ENCODE assay signal across 8 mouse cellular contexts in genomic region chr9:103146703-103147102, GRCm38 (mm10). TPM values are rescaled to one million over a fixed set of nuclear protein-coding genes. Genes with fewer than 3 reads are reported as not detected.
DNase-seq lines count a peak whose midpoint lies in the region; ATAC-seq and TF ChIP-seq lines count a peak whose summit lies in the region.

No protein-coding gene starts in this region.

- 0 out of 2 replicates have a peak, but pooled peaks have one; percentile 24 for ATAC-seq in kidney, embryonic 14.5 days (ENCODE audit: low FRiP score, low TSS enrichment)
- ATAC-seq in forebrain, postnatal 0 days: peak; percentile 85
- ATAC-seq in CD4-positive, CD25-positive, alpha-beta regulatory T cell, adult 4 months: no peak

- H3K36me3 ChIP-seq in kidney, embryonic 14.5 days (ENCODE audit: control insufficient read depth, insufficient read depth, low read length): no peaks in the 10 kb centered on the region
- peaks cover 13% of the 10 kb centered on the region for H3K36me3 ChIP-seq in forebrain, postnatal 0 days (ENCODE audit: insufficient read depth)
- peaks cover 12% of the 10 kb centered on the region for H3K36me3 ChIP-seq in midbrain, embryonic 10.5 days

- no peak for DNase-seq in kidney, postnatal 25 days
- DNase-seq in ES-CJ7 (ENCODE audit: low read depth, low spot score): peak; percentile 85
- DNase-seq in forebrain, postnatal 0 days: no peak
- DNase-seq in midbrain, embryonic 10.5 days (ENCODE audit: low spot score): peak; percentile 26
- no peak for DNase-seq in gastrocnemius, postnatal 4 days (ENCODE audit: low spot score in 2 of 2)
- no peak for DNase-seq in testis, postnatal 10 days (ENCODE audit: low spot score)

- H3K4me1 ChIP-seq in kidney, embryonic 14.5 days (ENCODE audit: control insufficient read depth, insufficient read depth, low read length): no peaks in the 10 kb centered on the region
- H3K4me1 ChIP-seq in forebrain, postnatal 0 days (ENCODE audit: insufficient read depth): peaks cover 9% of the 10 kb centered on the region
- H3K4me1 ChIP-seq in midbrain, embryonic 10.5 days: peaks cover 39% of the 10 kb centered on the region

- no peak overlapping the region for H3K27ac ChIP-seq in kidney, embryonic 14.5 days (ENCODE audit: low read depth, low read length)
- H3K27ac ChIP-seq in forebrain, postnatal 0 days (ENCODE audit: low read depth, low read length): peak overlapping the region; percentile 66
- peak overlapping the region; percentile 43; the same call in 1 of the 2 replicates for H3K27ac ChIP-seq in midbrain, embryonic 10.5 days (replicated peaks)

- no peaks in the 10 kb centered on the region for H3K9me3 ChIP-seq in kidney, embryonic 14.5 days (ENCODE audit: control insufficient read depth, low read length)
- H3K9me3 ChIP-seq in forebrain, postnatal 0 days (ENCODE audit: low read length): no peaks in the 10 kb centered on the region
- H3K9me3 ChIP-seq in midbrain, embryonic 10.5 days (replicated peaks): no peaks in the 10 kb centered on the region

- no peak overlapping the region for H3K4me3 ChIP-seq in kidney, embryonic 14.5 days (ENCODE audit: low read length)
- no peak overlapping the region for H3K4me3 ChIP-seq in forebrain, postnatal 0 days (ENCODE audit: low read depth, low read length)
- H3K4me3 ChIP-seq in midbrain, embryonic 10.5 days: no peak overlapping the region

- TF ChIP-seq CTCF in forebrain, postnatal 0 days (IDR thresholded peaks at IDR 0.05; ENCODE audit: low read depth): no peak

- WGBS in kidney, embryonic 14.5 days: 35% methylated on average over 9 of the region's 9 CpGs
- 11% methylated on average over 9 of the region's 9 CpGs for WGBS in forebrain, postnatal 0 days
- WGBS in midbrain, embryonic 10.5 days: 48% methylated on average over 9 of the region's 9 CpGs

- no peak overlapping the region for H3K4me2 ChIP-seq in kidney, embryonic 14.5 days (replicated peaks; ENCODE audit: low read depth, low read length)
- peak overlapping the region; percentile 30 for H3K4me2 ChIP-seq in forebrain, postnatal 0 days (ENCODE audit: low read depth)

- H3K27me3 ChIP-seq in kidney, embryonic 14.5 days (ENCODE audit: control insufficient read depth, insufficient read depth, low read length): no peaks in the 10 kb centered on the region
- no peaks in the 10 kb centered on the region for H3K27me3 ChIP-seq in forebrain, postnatal 0 days (ENCODE audit: insufficient read depth, low read length)
- no peaks in the 10 kb centered on the region for H3K27me3 ChIP-seq in midbrain, embryonic 10.5 days (ENCODE audit: low read depth, poor library complexity, severe bottlenecking)

- no peak overlapping the region for H3K9ac ChIP-seq in kidney, embryonic 14.5 days (ENCODE audit: low read depth, low read length)
- 0 out of 2 replicates have a peak overlapping the region, but pooled peaks have one; percentile 15 for H3K9ac ChIP-seq in forebrain, postnatal 0 days

RNA-seq across cellular contexts. Expression of gene Rab6b, which starts 35.1 kb away (rescaled TPM):
- polyA plus RNA-seq in kidney, embryonic 14.5 days (2014; fragmentation: Nextera tagmentation; extraction: Ambion mirVana): 3.1 and 3.5 TPM in 2 replicates
- total RNA-seq in forebrain, postnatal 0 days (2014; rRNA removed): 120 and 145 TPM in 2 replicates
- polyA plus RNA-seq in forebrain, postnatal 0 days (2015; fragmentation: Nextera tagmentation; extraction: Ambion mirVana): 81.0 and 133 TPM in 2 replicates
- 12.3 and 19.9 TPM in 2 replicates for polyA plus RNA-seq in midbrain, embryonic 10.5 days (2016; fragmentation: Nextera tagmentation; extraction: Ambion mirVana)
- total RNA-seq in gastrocnemius, postnatal 4 days (2021): 1 to 10 TPM; 1.7 to 2.6 TPM
- polyA plus RNA-seq in CD4-positive, CD25-positive, alpha-beta regulatory T cell, adult 4 months (2017; shearing (Covaris generic)): 10 to 100 TPM in 1 of 2 experiments, 1 to 10 TPM in 1; 9.8 to 13.3 TPM

RNA-seq across cellular contexts. Expression of gene Srprb, which starts 55.2 kb away (rescaled TPM):
- 48.0 and 63.6 TPM in 2 replicates for polyA plus RNA-seq in kidney, embryonic 14.5 days (2014; fragmentation: Nextera tagmentation; extraction: Ambion mirVana)
- 41.9 and 43.3 TPM in 2 replicates for total RNA-seq in forebrain, postnatal 0 days (2014; rRNA removed)
- 37.3 and 40.1 TPM in 2 replicates for polyA plus RNA-seq in forebrain, postnatal 0 days (2015; fragmentation: Nextera tagmentation; extraction: Ambion mirVana)
- 68.2 and 68.4 TPM in 2 replicates for polyA plus RNA-seq in midbrain, embryonic 10.5 days (2016; fragmentation: Nextera tagmentation; extraction: Ambion mirVana)
- 10 to 100 TPM; 19.8 to 22.3 TPM for total RNA-seq in gastrocnemius, postnatal 4 days (2021)
- polyA plus RNA-seq in CD4-positive, CD25-positive, alpha-beta regulatory T cell, adult 4 months (2017; shearing (Covaris generic)): 10 to 100 TPM; 33.7 to 43.1 TPM

Comparison
In these comparisons a context has a peak if more than half of its experiments do, and no peak if none do; other contexts are left out.
1. DNase-seq: peak in ES-CJ7 (single experiment) and midbrain, embryonic 10.5 days (single experiment); none in kidney, postnatal 25 days (0 of 2), forebrain, postnatal 0 days (single experiment), gastrocnemius, postnatal 4 days (0 of 2) and testis, postnatal 10 days (single experiment).